Mouse (Mus musculus) testis, adult 2 months (tissue): ENCODE data around the gene Hnf1b.

ENCODE experiments used
- CTCF ChIP-seq: fragments of 200-500 bp; IDR thresholded peaks from 2 replicates; pipeline ENCODE4 v1.5.1; 2012; ENCODE audit warnings: low read depth, mild to moderate bottlenecking, inconsistent platforms, low read length, moderate library complexity; ENCODE audit not compliant: control insufficient read depth, insufficient read depth, insufficient replicate concordance
- POLR2A ChIP-seq: fragments of 200-500 bp; IDR thresholded peaks from 2 replicates; pipeline ENCODE4 v1.6.1; 2012; ENCODE audit warnings: low read depth, mild to moderate bottlenecking, inconsistent platforms, low read length, moderate library complexity; ENCODE audit not compliant: control insufficient read depth

- no peak for TF ChIP-seq POLR2A
- peak; percentile 75; the same call in 1 of the 2 replicates for TF ChIP-seq CTCF
Measured at GRCm38 (mm10) chr11:83832389-83832788, 17.5 kb upstream of the Hnf1b start.
